14 mouse cellular contexts compared by ENCODE assay signal in the genomic region with DNA sequence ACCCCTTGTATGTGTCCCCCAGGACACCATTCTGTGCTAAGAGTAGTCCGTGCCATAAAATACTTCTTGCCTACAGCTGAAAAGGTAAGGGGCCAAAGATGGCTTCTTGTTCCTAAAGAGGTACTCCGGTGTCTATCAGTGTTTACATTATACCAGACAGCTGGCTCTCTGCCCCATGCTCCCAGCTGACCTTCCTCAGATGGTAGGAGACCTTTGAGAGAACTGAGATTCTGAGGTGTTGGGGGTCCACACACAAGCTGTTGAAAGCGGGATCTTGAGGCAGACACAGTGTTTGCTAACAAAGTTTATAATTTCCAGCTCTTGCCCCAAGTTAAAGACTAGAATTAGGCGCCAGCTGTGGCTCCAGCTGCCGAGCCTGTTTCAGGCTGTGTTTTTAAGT. TPM values are rescaled to one million over a fixed set of nuclear protein-coding genes. Genes with fewer than 3 reads are reported as not detected.
"Had no signal": no experiment of that assay in that cellular context is flagged by ENCODE, and none has a peak within 500 bp of the region (broad histone marks: within the 10 kb centered on the region; RNA-seq: fewer than 3 reads in every experiment).

No protein-coding gene starts in this region.

- H3K36me3 ChIP-seq: limb, embryonic 10.5 days; liver, embryonic 15.5 days; midbrain, embryonic 12.5 days; stomach, embryonic 15.5 days had no signal

- H3K4me3 ChIP-seq: left cerebral cortex, adult 2 months; limb, embryonic 10.5 days; liver, embryonic 15.5 days; megakaryocyte, embryonic 14.5 days; midbrain, embryonic 12.5 days; stomach, embryonic 15.5 days had no signal

- H3K27ac ChIP-seq: left cerebral cortex, adult 2 months; limb, embryonic 10.5 days; liver, embryonic 15.5 days; macrophage; midbrain, embryonic 12.5 days; stomach, embryonic 15.5 days had no signal

- H3K9me3 ChIP-seq: limb, embryonic 10.5 days; liver, embryonic 15.5 days; megakaryocyte, embryonic 14.5 days; midbrain, embryonic 12.5 days; stomach, embryonic 15.5 days had no signal

- DNase-seq: kidney, postnatal 25 days; lung, adult 2 months; lung, postnatal 14 days; right cerebral cortex, postnatal 14 days; thymus, adult 2 months; thymus, postnatal 25 days had no signal

- H3K4me1 ChIP-seq: liver, embryonic 15.5 days; midbrain, embryonic 12.5 days had no signal

- H3K4me2 ChIP-seq: liver, embryonic 11.5 days; liver, embryonic 15.5 days; midbrain, embryonic 12.5 days; stomach, embryonic 15.5 days had no signal

- H3K27me3 ChIP-seq: liver, embryonic 15.5 days; midbrain, embryonic 12.5 days; stomach, embryonic 15.5 days had no signal

- H3K9ac ChIP-seq: liver, embryonic 15.5 days; midbrain, embryonic 12.5 days; stomach, embryonic 15.5 days had no signal

RNA-seq across cellular contexts. Expression of gene Lpar3, which starts 53.7 kb away (rescaled TPM):
- polyA plus RNA-seq: macrophage had no signal
